Mouse (Mus musculus): Measurements from ENCODE around the gene Psmb7.

- TF ChIP-seq POLR2A (IDR thresholded peaks at IDR 0.05; ENCODE audit: borderline replicate concordance, extremely low read depth, insufficient read depth, insufficient read length, poor library complexity, severe bottlenecking) (no peak), CTCF (IDR thresholded peaks at IDR 0.05; ENCODE audit: borderline replicate concordance, extremely low read depth, insufficient read depth, insufficient read length) (no peak)
Measured at GRCm38 (mm10) chr2:38544982-38545381, 98.9 kb downstream of the Psmb7 start.
